Mouse (Mus musculus) heart, postnatal 0 days (tissue): ENCODE results near the gene Brd3os. TPM values are rescaled to one million over a fixed set of nuclear protein-coding genes. Genes with fewer than 3 reads are reported as not detected.

Experiments
- ATAC-seq: fragments of 200-750 bp; cut with Nextera tagmentation; 2 replicates; pipeline ENCODE4 v1.8.0; 2017; ENCODE audit warnings: low read depth, moderate number of reproducible peaks, moderate library complexity; ENCODE audit not compliant: insufficient read depth
- DNase-seq: peaks from one replicate; pipeline ENCODE4 v3.0.0-alpha.2; 2016; ENCODE audit warnings: low spot score
- H3K27ac ChIP-seq: fragments of 300-500 bp; sonication (generic); 2 replicates; pipeline ENCODE4 v1.5.1; 2014; ENCODE audit warnings: low read depth, mild to moderate bottlenecking
- H3K27me3 ChIP-seq: fragments of 300-500 bp; sonication (generic); 2 replicates; pipeline ENCODE4 v1.6.1; 2014; ENCODE audit warnings: low read length, mixed read lengths; ENCODE audit not compliant: control insufficient read depth, insufficient read depth
- H3K36me3 ChIP-seq: fragments of 300-500 bp; sonication (generic); replicated peaks from 2 replicates; pipeline ENCODE4 v1.6.1; 2014; ENCODE audit warnings: low read length, mixed read lengths; ENCODE audit not compliant: control insufficient read depth, insufficient read depth
- H3K4me1 ChIP-seq: fragments of 300-500 bp; sonication (generic); 2 replicates; pipeline ENCODE4 v1.6.1; 2014; ENCODE audit warnings: antibody characterized with exemption; ENCODE audit not compliant: control insufficient read depth, insufficient read depth
- H3K4me2 ChIP-seq: fragments of 300-500 bp; sonication (generic); 2 replicates; pipeline ENCODE4 v1.6.1; 2014; ENCODE audit warnings: low read depth, mild to moderate bottlenecking, low read length, moderate library complexity
- H3K4me3 ChIP-seq: fragments of 300-500 bp; sonication (generic); 2 replicates; pipeline ENCODE4 v1.5.1; 2014; ENCODE audit warnings: low read depth, low read length
- H3K9ac ChIP-seq: fragments of 300-500 bp; sonication (generic); replicated peaks from 2 replicates; pipeline ENCODE4 v1.6.1; 2014; ENCODE audit warnings: low read depth, low read length, mixed read lengths
- H3K9me3 ChIP-seq: fragments of 300-500 bp; sonication (generic); replicated peaks from 2 replicates; pipeline ENCODE4 v1.6.1; 2016; ENCODE audit warnings: low read length; ENCODE audit not compliant: control insufficient read depth
- CTCF ChIP-seq: IDR thresholded peaks from 2 replicates; pipeline ENCODE4 v1.5.1; 2016; ENCODE audit warnings: antibody characterized with exemption, control low read depth, low read depth
- EP300 ChIP-seq: IDR thresholded peaks from 2 replicates; pipeline ENCODE4 v1.6.1; 2016; ENCODE audit warnings: antibody characterized with exemption, low read depth
- WGBS: fragments of 180-500 bp; shearing (Covaris S2); extraction: QIAGEN DNeasy Blood & Tissue Kit; methylation state at CpG from one replicate; pipeline ENCODE4 v1.1.7; 2014; 5-methylcytosine and 5-hydroxymethylcytosine counted together
- polyA plus RNA-seq: library from polyadenylated mRNA; unstranded; fragments of >200 nt; fragmentation: Nextera tagmentation; extraction: Ambion mirVana; gene quantifications from 2 replicates; pipeline ENCODE4 v1.2.1, GENCODE M21; 2015
- total RNA-seq: library from RNA; depleted of rRNA; stranded (reverse); fragments of >200 nt; gene quantifications from 2 replicates; pipeline ENCODE4 v1.2.3, GENCODE M21; 2014; ENCODE audit warnings: low replicate concordance

Gene Brd3os
- total and polyA plus RNA-seq, 2 experiments from 2014 or later, result 0.11 to 1.9 TPM

GRCm38 (mm10) chr2:27475495-27476302 lies 33.6 kb downstream of the Brd3os start:
- no peaks in the 10 kb centered on the region for H3K9me3 ChIP-seq
- peak overlapping the region; percentile 96 for H3K27ac ChIP-seq
- H3K36me3 ChIP-seq, result no peaks in the 10 kb centered on the region
- under 1% methylated on average over 65 of the region's 96 CpGs for WGBS
- no peaks in the 10 kb centered on the region for H3K27me3 ChIP-seq
- peak; percentile 97 for ATAC-seq
- peaks cover 42% of the 10 kb centered on the region for H3K4me1 ChIP-seq
- H3K4me2 ChIP-seq, result peak overlapping the region; percentile 88
- DNase-seq, result peak; percentile 94
- H3K9ac ChIP-seq, result peak overlapping the region; percentile 90
- TF ChIP-seq EP300 (peak; percentile 63; the same call in 1 of the 2 replicates), CTCF (no peak)
- H3K4me3 ChIP-seq, result peak overlapping the region; percentile 95

GRCm38 (mm10) chr2:27476303-27477192 lies 34.4 kb downstream of the Brd3os start:
- TF ChIP-seq EP300 (no peak), CTCF (no peak)
- Histone ChIP-seq H3K4me1 (peaks cover 33% of the 10 kb centered on the region), H3K4me2 (peak overlapping the region; percentile 88), H3K4me3 (peak overlapping the region; percentile 95), H3K9ac (peak overlapping the region; percentile 90), H3K27me3 (no peaks in the 10 kb centered on the region), H3K9me3 (no peaks in the 10 kb centered on the region), H3K27ac (peak overlapping the region; percentile 96), H3K36me3 (no peaks in the 10 kb centered on the region)
- ATAC-seq (no peak), DNase-seq (peak; percentile 44)
- 19% methylated on average over 11 of the region's 11 CpGs for WGBS

- H3K36me3 ChIP-seq, result no peaks in the 10 kb centered on the region
- no peak for ATAC-seq
- no peak overlapping the region for H3K4me3 ChIP-seq
- H3K4me2 ChIP-seq, result no peak overlapping the region
- H3K9me3 ChIP-seq, result no peaks in the 10 kb centered on the region
- no peak for TF ChIP-seq CTCF
- H3K27me3 ChIP-seq, result no peaks in the 10 kb centered on the region
- WGBS, result 48% methylated on average over 4 of the region's 4 CpGs
- no peak overlapping the region for H3K9ac ChIP-seq
- peaks cover 7% of the 10 kb centered on the region for H3K4me1 ChIP-seq
- DNase-seq, result no peak
- H3K27ac ChIP-seq, result no peak overlapping the region
Observed at GRCm38 (mm10) chr2:27479821-27480220, 37.7 kb downstream of the Brd3os start.

- Histone ChIP-seq H3K36me3 (no peaks in the 10 kb centered on the region), H3K27ac (no peak overlapping the region), H3K4me1 (peaks cover 7% of the 10 kb centered on the region), H3K4me3 (no peak overlapping the region), H3K4me2 (no peak overlapping the region), H3K9ac (no peak overlapping the region), H3K9me3 (no peaks in the 10 kb centered on the region), H3K27me3 (no peaks in the 10 kb centered on the region)
- WGBS, result 81% methylated on average over 4 of the region's 4 CpGs
- ATAC-seq (no peak), DNase-seq (no peak)
- TF ChIP-seq CTCF, result no peak
- TF ChIP-seq EP300, result no peak
Observed at GRCm38 (mm10) chr2:27480367-27480766, 38.2 kb downstream of the Brd3os start.

- Histone ChIP-seq H3K27ac (no peak overlapping the region), H3K36me3 (no peaks in the 10 kb centered on the region), H3K9ac (no peak overlapping the region; the same call in 1 of the 2 replicates), H3K27me3 (no peaks in the 10 kb centered on the region), H3K9me3 (no peaks in the 10 kb centered on the region), H3K4me3 (no peak overlapping the region), H3K4me1 (no peaks in the 10 kb centered on the region), H3K4me2 (no peak overlapping the region)
- WGBS, result 75% methylated on average over 7 of the region's 7 CpGs
- DNase-seq (no peak), ATAC-seq (no peak)
- TF ChIP-seq EP300 (no peak), CTCF (no peak)
Observed at GRCm38 (mm10) chr2:27482265-27482861, 40.2 kb downstream of the Brd3os start.
